Mouse (Mus musculus) hindbrain, postnatal 0 days (tissue): ENCODE data around the gene Paxip1. TPM values are rescaled to one million over a fixed set of nuclear protein-coding genes. Genes with fewer than 3 reads are reported as not detected.

Experiments
- ATAC-seq: fragments of 200-750 bp; cut with Nextera tagmentation; 2 replicates; pipeline ENCODE4 v1.8.0; 2017; ENCODE audit warnings: mild to moderate bottlenecking, moderate TSS enrichment, moderate library complexity
- DNase-seq: peaks from one replicate; pipeline ENCODE4 v3.0.0-alpha.2; 2015; ENCODE audit warnings: low spot score
- H3K27ac ChIP-seq: fragments of 300-500 bp; sonication (generic); 2 replicates; pipeline ENCODE4 v1.5.1; 2014; ENCODE audit warnings: mild to moderate bottlenecking
- H3K27me3 ChIP-seq: fragments of 300-500 bp; sonication (generic); 2 replicates; pipeline ENCODE4 v1.6.1; 2014; ENCODE audit warnings: low read length, mixed read lengths; ENCODE audit not compliant: insufficient read depth
- H3K36me3 ChIP-seq: fragments of 300-500 bp; sonication (generic); 2 replicates; pipeline ENCODE4 v1.6.1; 2014; ENCODE audit warnings: low read length, mixed read lengths; ENCODE audit not compliant: insufficient read depth
- H3K4me1 ChIP-seq: fragments of 300-500 bp; sonication (generic); 2 replicates; pipeline ENCODE4 v1.6.1; 2014; ENCODE audit warnings: antibody characterized with exemption, low read length, mixed read lengths; ENCODE audit not compliant: insufficient read depth
- H3K4me2 ChIP-seq: fragments of 300-500 bp; sonication (generic); 2 replicates; pipeline ENCODE4 v1.6.1; 2014; ENCODE audit warnings: low read depth, mild to moderate bottlenecking, low read length, moderate library complexity, mixed read lengths
- H3K4me3 ChIP-seq: fragments of 300-500 bp; sonication (generic); 2 replicates; pipeline ENCODE4 v1.5.1; 2014; ENCODE audit warnings: low read length
- H3K9ac ChIP-seq: fragments of 300-500 bp; sonication (generic); replicated peaks from 2 replicates; pipeline ENCODE4 v1.6.1; 2014; ENCODE audit warnings: mild to moderate bottlenecking, low read length, moderate library complexity, mixed read lengths
- H3K9me3 ChIP-seq: fragments of 300-500 bp; sonication (generic); 2 replicates; pipeline ENCODE4 v1.6.1; 2016; ENCODE audit warnings: low read length, mixed read lengths
- CTCF ChIP-seq: IDR thresholded peaks from 2 replicates; pipeline ENCODE4 v1.5.1; 2016; ENCODE audit warnings: antibody characterized with exemption, control low read depth, low read depth
- WGBS: fragments of 180-500 bp; shearing (Covaris S2); extraction: QIAGEN DNeasy Blood & Tissue Kit; methylation state at CpG from one replicate; pipeline ENCODE4 v1.1.7; 2014; 5-methylcytosine and 5-hydroxymethylcytosine counted together
- polyA plus RNA-seq: library from polyadenylated mRNA; unstranded; fragments of >200 nt; fragmentation: Nextera tagmentation; extraction: Ambion mirVana; gene quantifications from 2 replicates; pipeline ENCODE4 v1.2.1, GENCODE M21; 2015
- total RNA-seq: library from RNA; depleted of rRNA; stranded (reverse); fragments of >200 nt; gene quantifications from 2 replicates; pipeline ENCODE4 v1.2.3, GENCODE M21; 2014

Gene Paxip1
- total and polyA plus RNA-seq, 2 experiments from 2014 or later = 20.6 to 41.7 TPM

- ATAC-seq = peak; percentile 22
Measured at GRCm38 (mm10) chr5:27732288-27732868, 59.1 kb downstream of the Paxip1 start.

GRCm38 (mm10) chr5:27731392-27731791 is 60.1 kb downstream of the Paxip1 start:
- TF ChIP-seq CTCF = no peak
- H3K27me3 ChIP-seq = no peaks in the 10 kb centered on the region
- H3K4me3 ChIP-seq = no peak overlapping the region
- H3K9me3 ChIP-seq = no peaks in the 10 kb centered on the region
- DNase-seq (no peak), ATAC-seq (no peak)
- no peak overlapping the region for H3K9ac ChIP-seq
- no peaks in the 10 kb centered on the region for H3K4me1 ChIP-seq
- H3K27ac ChIP-seq = no peak overlapping the region
- H3K36me3 ChIP-seq = 0 out of 2 replicates have a peak, but pooled peaks cover 1% of the 10 kb centered on the region
- H3K4me2 ChIP-seq = no peak overlapping the region
- WGBS = 71% methylated on average over 1 of the region's 1 CpGs

More at GRCm38 (mm10) chr5:27732288-27732868, 59.1 kb downstream of the Paxip1 start:
- Histone ChIP-seq H3K27me3 (no peaks in the 10 kb centered on the region), H3K4me1 (no peaks in the 10 kb centered on the region), H3K4me2 (no peak overlapping the region), H3K27ac (peak overlapping the region; percentile 70), H3K4me3 (no peak overlapping the region), H3K36me3 (no peaks in the 10 kb centered on the region), H3K9me3 (no peaks in the 10 kb centered on the region), H3K9ac (no peak overlapping the region)
- no peak for TF ChIP-seq CTCF
- peak; percentile 30 for DNase-seq
- 45% methylated on average over 5 of the region's 5 CpGs for WGBS

- TF ChIP-seq CTCF = no peak
- Histone ChIP-seq H3K4me3 (no peak overlapping the region), H3K27ac (no peak overlapping the region), H3K9me3 (no peaks in the 10 kb centered on the region), H3K9ac (no peak overlapping the region), H3K4me2 (no peak overlapping the region), H3K4me1 (no peaks in the 10 kb centered on the region), H3K27me3 (no peaks in the 10 kb centered on the region), H3K36me3 (peaks cover 9% of the 10 kb centered on the region; the same call in 1 of the 2 replicates)
- ATAC-seq (no peak), DNase-seq (no peak)
- 42% methylated on average over 5 of the region's 5 CpGs for WGBS
Measured at GRCm38 (mm10) chr5:27730666-27731065, 60.8 kb downstream of the Paxip1 start.

GRCm38 (mm10) chr5:27724460-27724859 is 67.0 kb downstream of the Paxip1 start:
- TF ChIP-seq CTCF = peak; percentile 72
- peak; percentile 60 for DNase-seq
- ATAC-seq = no peak; the same call in 1 of the 2 replicates
- Histone ChIP-seq H3K36me3 (peaks cover 14% of the 10 kb centered on the region; the same call in 1 of the 2 replicates), H3K27me3 (no peaks in the 10 kb centered on the region), H3K9me3 (no peaks in the 10 kb centered on the region), H3K4me1 (no peaks in the 10 kb centered on the region), H3K9ac (no peak overlapping the region), H3K27ac (no peak overlapping the region), H3K4me3 (no peak overlapping the region), H3K4me2 (no peak overlapping the region)
- WGBS = 26% methylated on average over 2 of the region's 2 CpGs

GRCm38 (mm10) chr5:27719311-27719710 is 72.2 kb downstream of the Paxip1 start:
- H3K27ac ChIP-seq = no peak overlapping the region
- peaks cover 3% of the 10 kb centered on the region; the same call in 1 of the 2 replicates for H3K36me3 ChIP-seq
- no peaks in the 10 kb centered on the region for H3K27me3 ChIP-seq
- H3K9me3 ChIP-seq = no peaks in the 10 kb centered on the region
- H3K4me2 ChIP-seq = no peak overlapping the region
- DNase-seq (no peak), ATAC-seq (no peak)
- WGBS = 59% methylated on average over 2 of the region's 2 CpGs
- no peak overlapping the region for H3K9ac ChIP-seq
- H3K4me1 ChIP-seq = no peaks in the 10 kb centered on the region
- H3K4me3 ChIP-seq = no peak overlapping the region
- TF ChIP-seq CTCF = no peak

- Histone ChIP-seq H3K4me3 (no peak overlapping the region), H3K9ac (no peak overlapping the region), H3K27ac (no peak overlapping the region), H3K4me2 (no peak overlapping the region), H3K4me1 (no peaks in the 10 kb centered on the region), H3K9me3 (no peaks in the 10 kb centered on the region), H3K27me3 (no peaks in the 10 kb centered on the region), H3K36me3 (no peaks in the 10 kb centered on the region; the same call in 1 of the 2 replicates)
- DNase-seq (no peak), ATAC-seq (no peak)
- no peak for TF ChIP-seq CTCF
Measured at GRCm38 (mm10) chr5:27717301-27717700, 74.2 kb downstream of the Paxip1 start.

- H3K9me3 ChIP-seq = no peaks in the 10 kb centered on the region
- DNase-seq (no peak), ATAC-seq (no peak)
- H3K9ac ChIP-seq = no peak overlapping the region
- no peak overlapping the region for H3K4me2 ChIP-seq
- H3K4me1 ChIP-seq = no peaks in the 10 kb centered on the region
- 52% methylated on average over 4 of the region's 4 CpGs for WGBS
- no peak overlapping the region for H3K27ac ChIP-seq
- H3K4me3 ChIP-seq = no peak overlapping the region
- no peak for TF ChIP-seq CTCF
- no peaks in the 10 kb centered on the region for H3K27me3 ChIP-seq
- H3K36me3 ChIP-seq = no peaks in the 10 kb centered on the region; the same call in 1 of the 2 replicates
Measured at GRCm38 (mm10) chr5:27716026-27716425, 75.5 kb downstream of the Paxip1 start.
